Mouse (Mus musculus) kidney, embryonic 14.5 days (tissue): ENCODE results near the gene Tex2. TPM values are rescaled to one million over a fixed set of nuclear protein-coding genes. Genes with fewer than 3 reads are reported as not detected.
"Not testable (repeated sequence)": the region's sequence is repeated elsewhere in the genome, so short reads cannot be mapped to it uniquely, and the experiment has no call there.

Experiments
- ATAC-seq: fragments of 200-750 bp; cut with Nextera tagmentation; 2 replicates; pipeline ENCODE4 v1.8.0; 2017; ENCODE audit warnings: moderate number of reproducible peaks, mild to moderate bottlenecking, moderate TSS enrichment, moderate library complexity; ENCODE audit not compliant: low FRiP score, low TSS enrichment
- H3K27ac ChIP-seq: fragments of 300-500 bp; sonication (generic); 2 replicates; pipeline ENCODE4 v1.5.1; 2014; ENCODE audit warnings: low read depth, mild to moderate bottlenecking, low read length, moderate library complexity, mixed read lengths
- H3K27me3 ChIP-seq: fragments of 300-500 bp; sonication (generic); 2 replicates; pipeline ENCODE4 v1.6.1; 2014; ENCODE audit warnings: mild to moderate bottlenecking, low read length; ENCODE audit not compliant: control insufficient read depth, insufficient read depth
- H3K36me3 ChIP-seq: fragments of 300-500 bp; sonication (generic); 2 replicates; pipeline ENCODE4 v1.6.1; 2014; ENCODE audit warnings: low read length, mixed read lengths; ENCODE audit not compliant: control insufficient read depth, insufficient read depth
- H3K4me1 ChIP-seq: fragments of 300-500 bp; sonication (generic); 2 replicates; pipeline ENCODE4 v1.6.1; 2014; ENCODE audit warnings: low read length, mixed read lengths; ENCODE audit not compliant: control insufficient read depth, insufficient read depth
- H3K4me2 ChIP-seq: fragments of 300-500 bp; sonication (generic); replicated peaks from 2 replicates; pipeline ENCODE4 v1.6.1; 2014; ENCODE audit warnings: low read depth, mild to moderate bottlenecking, low read length
- H3K4me3 ChIP-seq: fragments of 300-500 bp; sonication (generic); 2 replicates; pipeline ENCODE4 v1.5.1; 2014; ENCODE audit warnings: mild to moderate bottlenecking, low read length
- H3K9ac ChIP-seq: fragments of 300-500 bp; sonication (generic); 2 replicates; pipeline ENCODE4 v1.6.1; 2014; ENCODE audit warnings: low read depth, mild to moderate bottlenecking, low read length, moderate library complexity
- H3K9me3 ChIP-seq: fragments of 300-500 bp; sonication (generic); 2 replicates; pipeline ENCODE4 v1.6.1; 2016; ENCODE audit warnings: low read length; ENCODE audit not compliant: control insufficient read depth
- WGBS: fragments of 180-500 bp; shearing (Covaris S2); extraction: QIAGEN DNeasy Blood & Tissue Kit; methylation state at CpG from one replicate; pipeline ENCODE4 v1.1.7; 2014; 5-methylcytosine and 5-hydroxymethylcytosine counted together
- polyA plus RNA-seq: library from polyadenylated mRNA; unstranded; fragments of >200 nt; fragmentation: Nextera tagmentation; extraction: Ambion mirVana; gene quantifications from 2 replicates; pipeline ENCODE4 v1.2.1, GENCODE M21; 2014

Gene Tex2
- polyA plus RNA-seq, 1 experiment from 2014 or later: 9.7 TPM

DNA sequence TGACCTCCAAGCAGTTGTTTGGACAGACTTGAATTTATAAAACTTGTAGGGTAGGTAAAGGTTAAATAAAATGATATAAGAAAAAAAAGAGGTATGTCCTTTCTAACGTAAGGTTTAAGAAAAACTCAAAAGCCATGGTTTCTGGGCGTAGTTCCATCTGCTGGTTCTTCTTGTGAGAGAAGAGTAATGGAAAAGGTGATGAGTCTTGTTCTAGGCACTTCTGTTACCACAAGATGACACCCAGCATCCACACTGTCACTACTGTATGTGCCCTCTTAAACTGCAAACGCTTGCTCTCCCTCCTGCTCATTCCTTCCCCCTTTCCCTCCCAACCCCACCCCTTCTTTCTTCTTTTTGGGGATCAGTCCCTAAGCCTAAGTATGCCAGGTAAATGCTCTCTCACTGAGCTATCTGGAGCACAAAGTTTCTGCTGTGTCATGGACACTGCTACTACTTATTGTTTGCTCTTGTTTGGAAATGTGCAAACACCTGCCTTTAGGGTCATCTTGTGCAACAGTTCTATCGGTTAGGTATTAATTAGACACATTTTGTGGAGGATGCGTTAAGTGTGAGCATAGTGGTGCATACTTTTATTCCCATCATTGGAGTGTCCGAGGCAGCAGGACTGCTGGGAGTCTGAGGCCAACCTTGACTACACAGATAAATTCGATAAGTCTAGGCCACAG lies 120.1 kb downstream of the Tex2 start:
- H3K27me3 ChIP-seq: no peaks in the 10 kb centered on the region
- ATAC-seq: no peak
- H3K36me3 ChIP-seq: no peaks in the 10 kb centered on the region
- no peak overlapping the region for H3K4me2 ChIP-seq
- no peak overlapping the region for H3K27ac ChIP-seq
- peaks cover 5% of the 10 kb centered on the region; the same call in 1 of the 2 replicates for H3K4me1 ChIP-seq
- WGBS: 79% methylated on average over 7 of the region's 7 CpGs
- no peak overlapping the region for H3K4me3 ChIP-seq
- H3K9me3 ChIP-seq: no peaks in the 10 kb centered on the region
- no peak overlapping the region for H3K9ac ChIP-seq

GRCm38 (mm10) chr11:106491393-106491792 lies 121.8 kb downstream of the Tex2 start:
- Histone ChIP-seq H3K27ac (no peak overlapping the region), H3K27me3 (no peaks in the 10 kb centered on the region), H3K36me3 (no peaks in the 10 kb centered on the region), H3K4me1 (peaks cover 7% of the 10 kb centered on the region; the same call in 1 of the 2 replicates), H3K4me3 (no peak overlapping the region), H3K4me2 (no peak overlapping the region), H3K9me3 (no peaks in the 10 kb centered on the region), H3K9ac (no peak overlapping the region)
- ATAC-seq: no peak
- WGBS: under 1% methylated on average over 3 of the region's 3 CpGs

GRCm38 (mm10) chr11:106490600-106490999 lies 122.6 kb downstream of the Tex2 start:
- not testable (repeated sequence) for H3K9me3 ChIP-seq, ATAC-seq, H3K4me3 ChIP-seq, H3K36me3 ChIP-seq, H3K9ac ChIP-seq, H3K27me3 ChIP-seq, H3K4me2 ChIP-seq, H3K27ac ChIP-seq, H3K4me1 ChIP-seq
- 85% methylated on average over 6 of the region's 6 CpGs for WGBS

GRCm38 (mm10) chr11:106490057-106490456 lies 123.2 kb downstream of the Tex2 start:
- Histone ChIP-seq H3K27ac (no peak overlapping the region), H3K27me3 (no peaks in the 10 kb centered on the region), H3K9me3 (no peaks in the 10 kb centered on the region), H3K4me2 (no peak overlapping the region), H3K36me3 (no peaks in the 10 kb centered on the region), H3K4me3 (no peak overlapping the region), H3K4me1 (peaks cover 7% of the 10 kb centered on the region; the same call in 1 of the 2 replicates), H3K9ac (no peak overlapping the region)
- 30% methylated on average over 10 of the region's 10 CpGs for WGBS
- no peak for ATAC-seq

- Histone ChIP-seq H3K27ac (no peak overlapping the region), H3K36me3 (no peaks in the 10 kb centered on the region), H3K27me3 (no peaks in the 10 kb centered on the region), H3K9me3 (no peaks in the 10 kb centered on the region), H3K4me3 (no peak overlapping the region), H3K4me1 (peaks cover 7% of the 10 kb centered on the region; the same call in 1 of the 2 replicates), H3K4me2 (no peak overlapping the region), H3K9ac (no peak overlapping the region)
- WGBS: 80% methylated on average over 7 of the region's 7 CpGs
- ATAC-seq: no peak
Observed at GRCm38 (mm10) chr11:106489036-106489693, 124.1 kb downstream of the Tex2 start.

- Histone ChIP-seq H3K9ac (peak overlapping the region; percentile 31; the same call in 1 of the 2 replicates), H3K27ac (peak overlapping the region; percentile 87), H3K4me3 (peak overlapping the region; percentile 94), H3K4me2 (peak overlapping the region; percentile 87), H3K4me1 (peaks cover 7% of the 10 kb centered on the region; the same call in 1 of the 2 replicates), H3K36me3 (no peaks in the 10 kb centered on the region), H3K27me3 (no peaks in the 10 kb centered on the region), H3K9me3 (no peaks in the 10 kb centered on the region)
- 3% methylated on average over 17 of the region's 17 CpGs for WGBS
- ATAC-seq: peak; percentile 81
Observed at GRCm38 (mm10) chr11:106488126-106488561, 125.1 kb downstream of the Tex2 start.

DNA sequence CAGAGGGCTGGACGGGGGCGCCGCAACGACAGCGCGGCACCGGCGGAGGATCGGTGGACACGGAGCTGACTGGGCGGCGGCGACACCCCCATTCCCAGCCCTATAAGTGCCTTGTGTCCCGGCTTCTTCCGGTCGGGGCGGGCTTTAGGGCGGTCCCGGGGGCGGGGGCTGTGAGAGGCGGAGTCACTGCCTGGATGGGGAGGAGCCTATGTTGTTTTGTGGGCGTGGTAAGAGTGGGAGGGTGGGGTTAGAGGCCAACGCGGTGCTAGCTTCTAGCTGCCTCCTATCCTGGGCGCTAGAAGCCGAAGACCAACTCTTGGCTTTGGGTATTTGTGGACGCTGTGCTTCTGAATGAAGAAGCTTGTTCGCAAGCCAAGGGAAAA lies 125.5 kb downstream of the Tex2 start, which contains the start of gene Ern1:
Gene Ern1, minus strand, starts transcription at position 120 of the 383 bp plus-strand sequence.
- H3K4me2 ChIP-seq: peak within 1 kb of the TSS; percentile 87
- H3K4me1 ChIP-seq: peaks cover 7% of the 10 kb centered on the region; the same call in 1 of the 2 replicates
- peak; percentile 96 for ATAC-seq
- WGBS: under 1% methylated on average over 28 of the region's 28 CpGs
- H3K27ac ChIP-seq: peak within 1 kb of the TSS; percentile 93
- peak within 1 kb of the TSS; percentile 94 for H3K4me3 ChIP-seq
- H3K27me3 ChIP-seq: no peaks in the 10 kb centered on the region
- peak within 1 kb of the TSS; percentile 82 for H3K9ac ChIP-seq
- H3K36me3 ChIP-seq: no peaks in the 10 kb centered on the region
- no peaks in the 10 kb centered on the region for H3K9me3 ChIP-seq

DNA sequence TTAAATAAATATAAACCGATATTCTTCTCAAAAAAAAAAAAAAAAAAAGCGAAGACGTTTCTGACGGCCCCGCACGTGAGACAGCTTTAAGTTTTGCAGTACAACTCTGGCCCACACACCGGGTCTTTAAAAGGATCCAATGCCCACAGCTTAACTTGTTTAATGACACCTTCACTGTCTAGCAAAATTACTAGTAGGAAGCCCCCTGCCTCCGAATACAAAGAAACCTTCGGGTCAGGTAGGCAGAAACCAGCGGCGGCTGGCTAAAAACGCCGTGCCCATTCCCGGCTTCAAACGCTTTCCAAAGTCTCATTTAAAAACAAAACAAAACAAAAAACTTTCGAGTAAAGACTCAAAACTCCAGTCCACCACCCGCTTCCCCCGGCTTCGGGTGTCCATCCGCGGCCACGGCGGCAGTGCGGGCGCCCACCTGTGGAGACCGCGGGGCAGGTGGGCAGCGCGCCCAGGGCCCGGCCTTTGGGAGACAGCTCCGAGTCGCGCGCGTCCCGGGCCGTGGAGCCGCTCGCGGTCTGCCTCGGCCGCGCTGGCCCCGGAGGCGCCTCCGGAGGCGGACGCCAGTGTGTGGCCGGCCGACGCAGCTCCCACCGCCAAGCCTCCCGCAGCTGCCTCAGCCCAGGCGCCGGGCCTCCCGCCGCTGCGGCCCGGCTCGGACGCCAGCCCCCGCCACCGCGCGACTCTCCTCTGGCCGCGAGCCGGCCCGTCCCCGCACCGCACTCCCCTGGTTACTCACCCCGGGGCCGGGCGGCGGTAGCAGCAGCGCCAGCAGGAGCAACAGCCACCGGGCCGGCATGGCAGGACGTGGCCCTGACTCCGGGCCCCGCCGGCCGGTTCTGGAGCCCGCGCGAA lies 126.1 kb downstream of the Tex2 start:
- Histone ChIP-seq H3K27me3 (no peaks in the 10 kb centered on the region), H3K4me1 (peaks cover 7% of the 10 kb centered on the region; the same call in 1 of the 2 replicates), H3K27ac (peak overlapping the region; percentile 93), H3K9ac (peak overlapping the region; percentile 82), H3K36me3 (no peaks in the 10 kb centered on the region), H3K4me2 (peak overlapping the region; percentile 87), H3K9me3 (no peaks in the 10 kb centered on the region), H3K4me3 (peak overlapping the region; percentile 94)
- ATAC-seq: peak; percentile 83
- WGBS: under 1% methylated on average over 79 of the region's 86 CpGs
